Mouse (Mus musculus) limb, embryonic 12.5 days (tissue): ENCODE measurements at regions not wholly inside any gene's neighbourhood (a gene's known extent, or its start where the extent isn't known, plus 50 kb on each side); places are given as distances from the start of the nearest gene placed in this dataset.
A peak's percentile ranks its signal among the peaks of the same experiment; 100 is the strongest.

Experiments used
- ATAC-seq: fragments of 200-750 bp; cut with Nextera tagmentation; 2 replicates; pipeline ENCODE4 v1.8.0; 2017; ENCODE audit warnings: low read depth, moderate TSS enrichment; ENCODE audit not compliant: insufficient number of reproducible peaks, insufficient read depth, low FRiP score, low TSS enrichment
- H3K27ac ChIP-seq: fragments of 300-500 bp; sonication (generic); 2 replicates; pipeline ENCODE4 v1.5.1; 2016; ENCODE audit warnings: mild to moderate bottlenecking, moderate library complexity
- H3K27me3 ChIP-seq: fragments of 300-500 bp; sonication (generic); 2 replicates; pipeline ENCODE4 v1.6.1; 2016; ENCODE audit warnings: mild to moderate bottlenecking, moderate library complexity
- H3K36me3 ChIP-seq: fragments of 300-500 bp; sonication (generic); 2 replicates; pipeline ENCODE4 v1.6.1; 2016; ENCODE audit warnings: mild to moderate bottlenecking, moderate library complexity
- H3K4me1 ChIP-seq: fragments of 300-500 bp; sonication (generic); replicated peaks from 2 replicates; pipeline ENCODE4 v1.6.1; 2016
- H3K4me2 ChIP-seq: fragments of 300-500 bp; sonication (generic); 2 replicates; pipeline ENCODE4 v1.6.1; 2016; ENCODE audit warnings: mild to moderate bottlenecking, moderate library complexity
- H3K4me3 ChIP-seq: fragments of 300-500 bp; sonication (generic); replicated peaks from 2 replicates; pipeline ENCODE4 v1.5.1; 2016; ENCODE audit warnings: mild to moderate bottlenecking
- H3K9ac ChIP-seq: fragments of 300-500 bp; sonication (generic); replicated peaks from 2 replicates; pipeline ENCODE4 v1.6.1; 2016; ENCODE audit warnings: mild to moderate bottlenecking, moderate library complexity
- H3K9me3 ChIP-seq: fragments of 300-500 bp; sonication (generic); 2 replicates; pipeline ENCODE4 v1.6.1; 2016; ENCODE audit warnings: mild to moderate bottlenecking, moderate library complexity
- WGBS: fragments of 180-500 bp; shearing (Covaris S2); methylation state at CpG from one replicate; pipeline ENCODE4 v1.1.7; 2016; 5-methylcytosine and 5-hydroxymethylcytosine counted together

- H3K27me3 ChIP-seq: no peaks in the 10 kb centered on the region
These were observed 79.6 kb upstream of the Foxn3 start for GRCm38 (mm10) chr12:99643016-99643415.

GRCm38 (mm10) chr12:99642131-99642895 lies 78.9 kb upstream of the Foxn3 start:
- no peak overlapping the region for H3K27ac ChIP-seq
- peaks cover 19% of the 10 kb centered on the region for H3K4me1 ChIP-seq
- peaks cover 37% of the 10 kb centered on the region for H3K9me3 ChIP-seq
- ATAC-seq: no peak
- no peak overlapping the region for H3K4me3 ChIP-seq
- H3K9ac ChIP-seq: no peak overlapping the region
- WGBS: 81% methylated on average over 7 of the region's 7 CpGs
- no peaks in the 10 kb centered on the region for H3K36me3 ChIP-seq
- H3K27me3 ChIP-seq: no peaks in the 10 kb centered on the region
- no peak overlapping the region for H3K4me2 ChIP-seq

More at GRCm38 (mm10) chr12:99643016-99643415, 79.6 kb upstream of the Foxn3 start:
- Histone ChIP-seq H3K9ac (no peak overlapping the region), H3K4me3 (no peak overlapping the region), H3K36me3 (no peaks in the 10 kb centered on the region), H3K27ac (no peak overlapping the region), H3K9me3 (peaks cover 37% of the 10 kb centered on the region), H3K4me2 (no peak overlapping the region), H3K4me1 (peaks cover 19% of the 10 kb centered on the region)
- ATAC-seq: no peak
- WGBS: 98% methylated on average over 16 of the region's 16 CpGs

DNA sequence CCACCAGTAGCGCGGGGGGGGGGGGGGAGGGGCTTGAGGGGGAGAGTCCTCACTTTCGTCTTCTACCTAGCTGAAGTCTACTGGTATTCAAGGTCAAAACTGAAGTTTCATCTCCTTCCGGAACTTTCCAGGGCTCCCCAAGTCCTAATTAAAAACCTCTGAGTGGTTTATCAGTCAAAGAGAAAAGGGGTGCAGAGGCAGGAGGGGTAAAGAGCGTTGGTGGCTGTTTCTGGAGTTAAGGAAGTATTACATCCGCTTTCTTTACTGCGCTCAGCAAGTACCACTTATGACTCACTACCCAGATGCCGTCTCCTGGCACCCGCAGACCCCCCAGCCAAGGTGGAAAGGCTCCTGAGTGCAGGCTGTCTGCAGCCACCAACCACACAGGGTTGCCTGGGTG lies 77.9 kb upstream of the Foxn3 start:
- H3K9me3 ChIP-seq: peaks cover 39% of the 10 kb centered on the region
- H3K27ac ChIP-seq: no peak overlapping the region
- 0 out of 2 replicates have a peak overlapping the region, but pooled peaks have one; percentile 1 for H3K4me3 ChIP-seq
- H3K36me3 ChIP-seq: no peaks in the 10 kb centered on the region
- H3K4me1 ChIP-seq: peaks cover 19% of the 10 kb centered on the region
- 52% methylated on average over 7 of the region's 9 CpGs for WGBS
- H3K9ac ChIP-seq: no peak overlapping the region
- ATAC-seq: no peak
- peak overlapping the region; percentile 46 for H3K4me2 ChIP-seq
- H3K27me3 ChIP-seq: no peaks in the 10 kb centered on the region

GRCm38 (mm10) chr12:99640214-99641151 lies 77.1 kb upstream of the Foxn3 start:
- H3K27ac ChIP-seq: no peak overlapping the region
- 0 out of 2 replicates have a peak overlapping the region, but pooled peaks have one; percentile 1 for H3K4me3 ChIP-seq
- H3K4me1 ChIP-seq: peaks cover 19% of the 10 kb centered on the region
- no peaks in the 10 kb centered on the region for H3K36me3 ChIP-seq
- H3K27me3 ChIP-seq: no peaks in the 10 kb centered on the region
- peak overlapping the region; percentile 46 for H3K4me2 ChIP-seq
- 20% methylated on average over 18 of the region's 18 CpGs for WGBS
- peaks cover 34% of the 10 kb centered on the region for H3K9me3 ChIP-seq
- H3K9ac ChIP-seq: no peak overlapping the region
- ATAC-seq: no peak

GRCm38 (mm10) chr12:99639847-99640213 lies 76.4 kb upstream of the Foxn3 start:
- Histone ChIP-seq H3K27ac (no peak overlapping the region), H3K9ac (no peak overlapping the region), H3K27me3 (no peaks in the 10 kb centered on the region), H3K4me3 (no peak overlapping the region), H3K36me3 (no peaks in the 10 kb centered on the region), H3K4me2 (no peak overlapping the region), H3K4me1 (peaks cover 19% of the 10 kb centered on the region), H3K9me3 (peaks cover 28% of the 10 kb centered on the region)
- WGBS: 34% methylated on average over 8 of the region's 8 CpGs
- ATAC-seq: no peak

DNA sequence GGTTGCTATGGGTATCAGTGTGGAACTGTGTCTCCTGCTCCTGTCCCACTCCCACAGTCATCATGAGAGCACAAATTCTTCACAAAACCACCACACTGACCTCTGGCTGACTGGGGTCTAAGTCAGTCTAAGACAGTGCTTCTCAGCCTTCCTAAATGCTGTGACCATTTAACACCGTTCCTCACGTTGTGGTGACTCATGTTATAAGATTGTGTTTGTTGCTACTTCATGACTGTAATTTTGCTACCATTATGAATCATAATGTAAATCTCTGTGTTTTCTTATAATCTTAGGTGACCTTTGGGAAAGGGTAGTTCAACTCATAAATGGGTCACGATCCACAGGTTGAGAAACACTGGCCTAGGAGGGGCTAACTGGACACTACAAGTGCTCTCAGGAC lies 75.7 kb upstream of the Foxn3 start:
- Histone ChIP-seq H3K27me3 (no peaks in the 10 kb centered on the region), H3K9ac (no peak overlapping the region), H3K27ac (no peak overlapping the region), H3K4me1 (peaks cover 19% of the 10 kb centered on the region), H3K9me3 (peaks cover 21% of the 10 kb centered on the region), H3K36me3 (no peaks in the 10 kb centered on the region), H3K4me2 (no peak overlapping the region), H3K4me3 (no peak overlapping the region)
- no peak for ATAC-seq
- WGBS: 90% methylated on average over 3 of the region's 3 CpGs

DNA sequence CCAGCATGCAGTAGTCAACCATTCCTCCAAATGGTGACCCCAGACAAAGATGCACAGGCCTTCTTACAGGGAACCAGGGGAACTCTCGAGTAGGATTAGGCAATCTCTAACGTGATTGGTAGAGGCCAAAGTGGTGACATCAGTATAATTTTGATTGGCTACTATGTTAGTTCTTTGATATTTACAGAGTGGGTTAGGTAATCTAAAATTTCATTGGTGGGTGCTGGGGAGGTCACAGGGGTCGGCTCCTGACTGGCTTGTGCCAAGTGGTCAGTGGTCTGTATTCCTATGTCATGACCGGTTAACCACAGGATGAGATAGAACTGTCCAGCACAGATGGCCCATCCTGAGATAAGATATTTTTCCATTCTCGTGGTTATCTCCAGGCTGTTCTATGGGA lies 74.6 kb upstream of the Foxn3 start:
- WGBS: 86% methylated on average over 5 of the region's 5 CpGs
- H3K9me3 ChIP-seq: peaks cover 11% of the 10 kb centered on the region; the same call in 1 of the 2 replicates
- ATAC-seq: no peak
- no peaks in the 10 kb centered on the region for H3K27me3 ChIP-seq
- H3K27ac ChIP-seq: no peak overlapping the region
- no peak overlapping the region for H3K4me3 ChIP-seq
- peaks cover 19% of the 10 kb centered on the region for H3K4me1 ChIP-seq
- H3K4me2 ChIP-seq: no peak overlapping the region
- no peak overlapping the region for H3K9ac ChIP-seq
- H3K36me3 ChIP-seq: no peaks in the 10 kb centered on the region

- H3K4me2 ChIP-seq: no peak overlapping the region
- no peak overlapping the region for H3K4me3 ChIP-seq
- H3K27me3 ChIP-seq: no peaks in the 10 kb centered on the region
- H3K4me1 ChIP-seq: peaks cover 16% of the 10 kb centered on the region
- ATAC-seq: no peak
- H3K9ac ChIP-seq: no peak overlapping the region
- no peak overlapping the region for H3K27ac ChIP-seq
- H3K36me3 ChIP-seq: no peaks in the 10 kb centered on the region
- WGBS: 86% methylated on average over 3 of the region's 3 CpGs
- 0 out of 2 replicates have a peak, but pooled peaks cover 4% of the 10 kb centered on the region for H3K9me3 ChIP-seq
These were observed 72.9 kb upstream of the Foxn3 start for GRCm38 (mm10) chr12:99636234-99636633.

GRCm38 (mm10) chr12:99635361-99635760 lies 72.0 kb upstream of the Foxn3 start:
- no peak overlapping the region for H3K4me3 ChIP-seq
- 54% methylated on average over 4 of the region's 4 CpGs for WGBS
- H3K4me2 ChIP-seq: no peak overlapping the region
- H3K9ac ChIP-seq: no peak overlapping the region
- no peaks in the 10 kb centered on the region for H3K36me3 ChIP-seq
- 0 out of 2 replicates have a peak, but pooled peaks cover 4% of the 10 kb centered on the region for H3K9me3 ChIP-seq
- no peak for ATAC-seq
- H3K4me1 ChIP-seq: peaks cover 7% of the 10 kb centered on the region
- no peaks in the 10 kb centered on the region for H3K27me3 ChIP-seq
- no peak overlapping the region for H3K27ac ChIP-seq

- WGBS: 95% methylated on average over 4 of the region's 4 CpGs
- H3K9ac ChIP-seq: no peak overlapping the region
- H3K27me3 ChIP-seq: no peaks in the 10 kb centered on the region
- H3K36me3 ChIP-seq: no peaks in the 10 kb centered on the region
- H3K27ac ChIP-seq: no peak overlapping the region
- H3K4me1 ChIP-seq: peaks cover under 1% of the 10 kb centered on the region
- H3K4me2 ChIP-seq: no peak overlapping the region
- 0 out of 2 replicates have a peak, but pooled peaks cover 4% of the 10 kb centered on the region for H3K9me3 ChIP-seq
- no peak overlapping the region for H3K4me3 ChIP-seq
- ATAC-seq: no peak
These were observed 71.3 kb upstream of the Foxn3 start for GRCm38 (mm10) chr12:99634726-99635125.

DNA sequence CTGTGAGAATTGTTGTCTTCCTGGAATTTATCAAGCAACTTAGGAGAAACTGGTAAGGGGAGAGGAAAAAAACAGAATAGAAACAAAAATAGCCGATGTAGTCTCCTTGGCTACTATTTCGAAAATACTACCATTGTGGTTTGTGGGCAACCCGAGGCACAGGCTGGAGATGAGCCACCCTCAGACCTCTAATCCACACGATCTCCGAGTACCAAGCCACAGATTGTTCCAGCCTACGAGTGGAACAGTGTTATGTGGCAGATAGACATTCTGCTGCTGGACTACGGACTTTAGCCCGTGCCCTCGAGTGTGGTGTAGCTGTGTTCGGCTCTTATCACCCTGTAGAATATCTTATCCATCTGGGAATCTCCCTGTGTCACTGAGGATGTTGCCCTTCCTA lies 70.3 kb upstream of the Foxn3 start:
- Histone ChIP-seq H3K36me3 (no peaks in the 10 kb centered on the region), H3K4me1 (no peaks in the 10 kb centered on the region), H3K27ac (no peak overlapping the region), H3K4me3 (no peak overlapping the region), H3K27me3 (no peaks in the 10 kb centered on the region), H3K9ac (no peak overlapping the region), H3K4me2 (no peak overlapping the region), H3K9me3 (0 out of 2 replicates have a peak, but pooled peaks cover 4% of the 10 kb centered on the region)
- no peak for ATAC-seq
- WGBS: 91% methylated on average over 10 of the region's 10 CpGs
